In the genomic region with DNA sequence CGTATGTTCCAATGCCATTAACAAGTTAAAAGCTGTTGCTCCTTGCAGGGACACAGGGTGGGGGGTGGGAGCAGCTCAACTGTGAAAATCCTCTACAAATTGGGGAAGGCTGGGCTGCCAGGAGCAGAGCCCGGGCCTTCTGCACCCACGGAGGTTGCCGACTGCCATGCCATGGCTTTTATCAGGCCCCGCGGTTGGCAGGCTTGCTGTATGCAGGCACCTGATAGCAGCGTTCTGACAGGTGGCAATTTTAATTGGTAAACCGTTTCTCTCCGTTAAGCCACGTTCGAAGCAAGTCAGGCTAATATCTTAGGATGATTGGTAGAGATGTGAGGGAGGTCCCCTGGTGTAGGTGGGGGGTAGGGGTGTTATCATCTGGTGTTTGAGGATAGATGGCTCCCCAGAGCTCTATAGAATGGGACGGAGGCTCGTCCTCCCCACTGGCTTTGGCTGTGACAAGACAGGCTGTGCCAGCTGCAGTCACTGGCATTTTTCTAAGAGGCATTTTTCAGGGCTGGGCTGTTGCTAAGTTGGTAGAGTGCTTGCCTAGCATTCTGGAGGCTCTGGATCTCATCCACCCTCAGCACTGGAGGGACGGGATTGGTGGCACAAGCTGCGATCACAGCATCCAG, we compare ENCODE assay signal across 8 mouse cellular contexts.
DNase-seq lines count a peak whose midpoint lies in the region; ATAC-seq lines count a peak whose summit lies in the region.

No protein-coding gene starts in this region.

- intact Hi-C loops in heart, postnatal 14 days (cut with DNase I), result no loop called here

- DNase-seq in heart, postnatal 14 days, result peak; percentile 7 to 10
- DNase-seq in heart, adult 11 months, result no peak
- DNase-seq in MEL-GATA-1-ER (ENCODE audit: extremely low read depth, low read depth), result peak; percentile 96
- DNase-seq in cerebellum, postnatal 25 days, result peak; percentile 53 to 69
- DNase-seq in thymus, postnatal 10 days (ENCODE audit: low spot score in 2 of 2), result no peak
- no peak for DNase-seq in kidney, postnatal 14 days

- peak; percentile 88 for ATAC-seq in megakaryocyte progenitor cell, adult 5-6 weeks (replicated peaks; ENCODE audit: poor library complexity)
- no peak for ATAC-seq in CD4-positive, CD25-positive, alpha-beta regulatory T cell, adult 4 months

Comparison
In these comparisons a context has a peak if more than half of its experiments do, and no peak if none do; other contexts are left out.
1. DNase-seq: peak in heart, postnatal 14 days (2 of 2), MEL-GATA-1-ER (single experiment) and cerebellum, postnatal 25 days (2 of 2); none in heart, adult 11 months (single experiment), thymus, postnatal 10 days (0 of 2) and kidney, postnatal 14 days (single experiment).